Comparison of ENCODE assay signal across 9 mouse cellular contexts in genomic region chr9:8544041-8544794, GRCm38 (mm10). TPM values are rescaled to one million over a fixed set of nuclear protein-coding genes. Genes with fewer than 3 reads are reported as not detected.
DNase-seq lines count a peak whose midpoint lies in the region; ATAC-seq lines count a peak whose summit lies in the region.
"Had no signal": no experiment of that assay in that cellular context is flagged by ENCODE, and none has a peak within 500 bp of the region (broad histone marks: within the 10 kb centered on the region; RNA-seq: fewer than 3 reads in every experiment).

TSS of gene Trpc6 (plus strand) at chr9:8544142.

- no peak within 1 kb of the TSS for H3K9ac ChIP-seq in liver, embryonic 15.5 days
- peak within 1 kb of the TSS; percentile 60 for H3K9ac ChIP-seq in neural tube, embryonic 14.5 days (replicated peaks; ENCODE audit: low read depth, low read length)

- DNase-seq in gastrocnemius, postnatal 14 days, result peak; percentile 6
- no peak for DNase-seq in gastrocnemius, adult 8-10 months (ENCODE audit: low spot score in 2 of 2)
- DNase-seq in embryo, embryonic 9.5 days (ENCODE audit: extremely low spot score), result peak; percentile 68
- DNase-seq in heart, postnatal 10 days, result peak; percentile 16 to 17
- DNase-seq in kidney, postnatal 36 days, result peak; percentile 19 to 46

- peaks cover 15% of the 10 kb centered on the region for H3K27me3 ChIP-seq in liver, embryonic 15.5 days
- H3K27me3 ChIP-seq in neural tube, embryonic 14.5 days (ENCODE audit: control insufficient read depth, insufficient read depth, low read length), result no peaks in the 10 kb centered on the region
- H3K27me3 ChIP-seq: CH12.LX had no signal

- H3K4me1 ChIP-seq in liver, embryonic 15.5 days (replicated peaks), result no peaks in the 10 kb centered on the region
- no peaks in the 10 kb centered on the region for H3K4me1 ChIP-seq in neural tube, embryonic 14.5 days (ENCODE audit: control insufficient read depth, insufficient read depth, low read length)

- ATAC-seq in liver, embryonic 15.5 days (ENCODE audit: insufficient read depth), result no peak
- peak; percentile 95 for ATAC-seq in neural tube, embryonic 14.5 days (ENCODE audit: low read depth)
- no peak for ATAC-seq in erythroblast, adult 5-6 weeks (replicated peaks; ENCODE audit: low FRiP score, poor library complexity, severe bottlenecking)

- WGBS in liver, embryonic 15.5 days (ENCODE audit: insufficient replicate concordance), result 2% methylated on average over 44 of the region's 44 CpGs
- WGBS in neural tube, embryonic 14.5 days, result under 1% methylated on average over 44 of the region's 44 CpGs

- no peaks in the 10 kb centered on the region for H3K9me3 ChIP-seq in liver, embryonic 15.5 days (replicated peaks)
- H3K9me3 ChIP-seq in neural tube, embryonic 14.5 days (ENCODE audit: control insufficient read depth, low read length), result no peaks in the 10 kb centered on the region

- H3K36me3 ChIP-seq in liver, embryonic 15.5 days (replicated peaks), result no peaks in the 10 kb centered on the region
- no peaks in the 10 kb centered on the region for H3K36me3 ChIP-seq in neural tube, embryonic 14.5 days (ENCODE audit: control insufficient read depth, insufficient read depth, low read length)

- H3K4me3 ChIP-seq in liver, embryonic 15.5 days (replicated peaks), result peak within 1 kb of the TSS; percentile 22
- peak within 1 kb of the TSS; percentile 52 for H3K4me3 ChIP-seq in neural tube, embryonic 14.5 days (ENCODE audit: low read depth, low read length)

- H3K27ac ChIP-seq in liver, embryonic 15.5 days (replicated peaks), result no peak within 1 kb of the TSS
- no peak within 1 kb of the TSS for H3K27ac ChIP-seq in neural tube, embryonic 14.5 days (ENCODE audit: low read depth, low read length)

- intact Hi-C loops in gastrocnemius, postnatal 14 days (cut with DNase I; ENCODE audit: low total_unique reads), result no loop called here
- intact Hi-C loops in heart, postnatal 10 days (cut with DNase I), result no loop called here

- H3K4me2 ChIP-seq in liver, embryonic 15.5 days, result peak within 1 kb of the TSS; percentile 49
- H3K4me2 ChIP-seq in neural tube, embryonic 14.5 days (ENCODE audit: low read depth, low read length), result peak within 1 kb of the TSS; percentile 98

RNA-seq across cellular contexts. Expression of gene Trpc6, which starts in this region (rescaled TPM):
- under 1 TPM; 0.41 to 0.64 TPM for total RNA-seq in gastrocnemius, postnatal 14 days (2021)
- total RNA-seq in gastrocnemius, adult 8-10 months (2022), result under 1 TPM in 3 of 4 experiments, not detected in 1; 0.13 to 0.29 (median 0.24) TPM
- total RNA-seq in heart, postnatal 10 days (2021), result 1 to 10 TPM; 1.4 to 1.5 TPM
- 1.4 and 1.6 TPM in 2 replicates for polyA plus RNA-seq in liver, embryonic 15.5 days (2015; fragmentation: Nextera tagmentation; extraction: Ambion mirVana)
- 0.72 and 0.78 TPM in 2 replicates for polyA plus RNA-seq in neural tube, embryonic 14.5 days (2014; fragmentation: Nextera tagmentation; extraction: Ambion mirVana)
- 0.42 TPM in 1 of 2 replicates, not detected in the other for total RNA-seq in erythroblast, adult 5-6 weeks (2015; ENCODE audit: low replicate concordance)
- 0.56 and 1.8 TPM in 2 replicates for total RNA-seq in erythroblast, adult 5-6 weeks (2017; ENCODE audit: low replicate concordance)

Comparison
In these comparisons a context has a peak if more than half of its experiments do, and no peak if none do; other contexts are left out.
1. Peak in DNase-seq in gastrocnemius, postnatal 14 days; RNA of the gene not detected or under 1 TPM.
2. Peak in ATAC-seq, H3K4me3 ChIP-seq, H3K9ac ChIP-seq and H3K4me2 ChIP-seq in neural tube, embryonic 14.5 days; RNA of the gene not detected or under 1 TPM.
3. DNase-seq: peak in embryo, embryonic 9.5 days (single experiment), heart, postnatal 10 days (2 of 2) and kidney, postnatal 36 days (2 of 2); none in gastrocnemius, adult 8-10 months (0 of 2).